Mouse (Mus musculus) megakaryocyte, embryonic 14.5 days (primary cell): ENCODE measurements around the gene Colq. TPM values are rescaled to one million over a fixed set of nuclear protein-coding genes. Genes with fewer than 3 reads are reported as not detected.

Experiments used
- H3K27me3 ChIP-seq: replicated peaks from 2 replicates; pipeline ENCODE3; 2012; ENCODE audit warnings: inconsistent platforms
- H3K36me3 ChIP-seq: replicated peaks from 2 replicates; pipeline ENCODE3; 2012; ENCODE audit warnings: low read length, inconsistent platforms, mixed read lengths
- H3K4me1 ChIP-seq: 2 replicates; pipeline ENCODE4 v1.6.1; 2012; ENCODE audit warnings: inconsistent platforms
- H3K4me3 ChIP-seq: replicated peaks from 2 replicates; pipeline ENCODE3; 2012; ENCODE audit warnings: moderate library complexity, mild to moderate bottlenecking, inconsistent platforms
- H3K9me3 ChIP-seq: 2 replicates; pipeline ENCODE4 v1.6.1; 2012; ENCODE audit warnings: inconsistent platforms
- FLI1 ChIP-seq: IDR thresholded peaks from 2 replicates; pipeline ENCODE4 v1.6.1; 2012; ENCODE audit warnings: low read length, inconsistent platforms, mixed read lengths
- GATA1 ChIP-seq: IDR thresholded peaks from 3 replicates; pipeline ENCODE4 v1.6.1; 2012; ENCODE audit warnings: mixed read lengths, low read length, inconsistent platforms, borderline replicate concordance
- polyA plus RNA-seq: library from polyadenylated mRNA; stranded (reverse); fragments of >175 nt; gene quantifications from 2 replicates; pipeline ENCODE4 v1.2.3, GENCODE M21; 2012; ENCODE audit warnings: low replicate concordance; ENCODE audit not compliant: insufficient read depth

The Colq gene
- polyA plus RNA-seq, 1 experiment, result not detected

DNA sequence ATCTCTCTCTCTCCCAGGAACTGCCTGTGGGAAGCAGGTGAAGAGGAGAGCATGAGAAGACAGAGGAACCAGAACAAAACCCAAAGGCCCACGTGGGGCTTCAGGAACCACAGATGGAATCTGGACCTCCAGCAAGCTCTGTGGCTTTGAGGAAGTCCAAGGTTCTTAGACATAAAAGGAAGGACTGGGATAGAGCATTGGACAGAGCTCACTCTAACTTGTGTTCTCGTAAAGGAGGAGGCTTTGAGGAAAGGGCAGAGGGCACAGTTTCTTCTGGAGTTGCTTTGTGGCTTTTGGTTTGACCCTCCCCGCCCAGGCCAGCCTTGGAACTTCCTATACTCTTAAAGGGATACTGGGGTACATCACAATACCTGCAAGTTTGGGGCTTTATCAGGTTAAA lies 58.5 kb downstream of the Colq start:
- TF ChIP-seq GATA1 (no peak), FLI1 (no peak)
- H3K36me3 ChIP-seq, result no peaks in the 10 kb centered on the region
- peaks cover 35% of the 10 kb centered on the region for H3K4me1 ChIP-seq
- peaks cover 20% of the 10 kb centered on the region for H3K27me3 ChIP-seq
- no peak overlapping the region for H3K4me3 ChIP-seq
- H3K9me3 ChIP-seq, result no peaks in the 10 kb centered on the region

DNA sequence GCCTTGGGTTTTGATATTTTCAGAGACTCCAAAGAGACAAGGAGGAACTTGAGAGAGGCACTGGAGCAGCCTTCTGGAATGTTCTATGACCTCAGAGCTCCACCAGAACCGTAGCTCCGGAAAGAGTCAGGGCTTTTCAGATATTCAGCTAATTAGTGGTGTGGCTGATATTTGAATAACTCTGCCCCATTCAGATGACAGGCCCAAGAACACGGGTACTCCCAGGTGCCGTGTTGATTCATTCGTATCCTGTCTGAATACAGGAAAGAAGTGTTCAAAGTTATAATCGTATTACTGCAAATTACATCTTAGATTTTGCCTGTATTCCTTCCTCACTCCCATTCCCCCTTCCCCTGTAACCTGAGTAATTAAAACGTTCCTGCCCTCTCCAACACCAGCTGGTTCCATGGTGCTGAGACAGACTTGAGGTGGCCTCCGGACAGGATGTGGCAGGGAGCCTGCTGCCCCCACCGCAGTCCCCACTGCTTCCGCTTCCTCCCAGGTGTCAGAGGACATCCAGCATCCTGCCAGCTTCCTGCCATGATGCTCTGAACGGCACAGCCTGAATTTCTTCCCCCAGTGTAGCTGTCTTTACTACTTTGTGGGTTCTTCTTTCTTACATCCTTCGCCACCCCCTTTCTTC lies 59.5 kb downstream of the Colq start:
- Histone ChIP-seq H3K9me3 (no peaks in the 10 kb centered on the region), H3K4me1 (peaks cover 35% of the 10 kb centered on the region), H3K4me3 (peak overlapping the region; percentile 77), H3K27me3 (peaks cover 23% of the 10 kb centered on the region), H3K36me3 (no peaks in the 10 kb centered on the region)
- no peak for TF ChIP-seq GATA1
- TF ChIP-seq FLI1, result peak; percentile 11; the same call in 1 of the 2 replicates

DNA sequence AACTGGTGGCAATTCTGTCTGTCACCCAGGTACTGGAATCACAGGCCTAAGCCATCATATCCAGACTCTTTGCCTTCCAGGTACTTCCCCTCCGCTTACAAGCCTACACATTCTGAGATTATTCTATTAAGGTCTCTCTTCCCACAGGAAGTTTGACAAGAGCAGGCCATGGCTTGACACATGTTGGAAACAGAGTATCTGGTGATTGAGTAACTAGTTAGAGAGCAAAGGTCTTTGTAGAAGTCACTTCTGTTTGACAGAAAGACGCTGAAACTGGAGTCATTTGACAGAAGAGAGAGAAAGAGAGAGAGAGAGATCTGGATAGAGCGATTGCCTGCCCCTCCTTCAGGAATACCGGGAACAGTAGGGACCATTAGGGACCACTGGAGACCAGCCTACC lies 60.3 kb downstream of the Colq start:
- Histone ChIP-seq H3K9me3 (no peaks in the 10 kb centered on the region), H3K27me3 (peaks cover 24% of the 10 kb centered on the region), H3K36me3 (no peaks in the 10 kb centered on the region), H3K4me1 (peaks cover 38% of the 10 kb centered on the region), H3K4me3 (no peak overlapping the region)
- no peak for TF ChIP-seq GATA1
- no peak for TF ChIP-seq FLI1

DNA sequence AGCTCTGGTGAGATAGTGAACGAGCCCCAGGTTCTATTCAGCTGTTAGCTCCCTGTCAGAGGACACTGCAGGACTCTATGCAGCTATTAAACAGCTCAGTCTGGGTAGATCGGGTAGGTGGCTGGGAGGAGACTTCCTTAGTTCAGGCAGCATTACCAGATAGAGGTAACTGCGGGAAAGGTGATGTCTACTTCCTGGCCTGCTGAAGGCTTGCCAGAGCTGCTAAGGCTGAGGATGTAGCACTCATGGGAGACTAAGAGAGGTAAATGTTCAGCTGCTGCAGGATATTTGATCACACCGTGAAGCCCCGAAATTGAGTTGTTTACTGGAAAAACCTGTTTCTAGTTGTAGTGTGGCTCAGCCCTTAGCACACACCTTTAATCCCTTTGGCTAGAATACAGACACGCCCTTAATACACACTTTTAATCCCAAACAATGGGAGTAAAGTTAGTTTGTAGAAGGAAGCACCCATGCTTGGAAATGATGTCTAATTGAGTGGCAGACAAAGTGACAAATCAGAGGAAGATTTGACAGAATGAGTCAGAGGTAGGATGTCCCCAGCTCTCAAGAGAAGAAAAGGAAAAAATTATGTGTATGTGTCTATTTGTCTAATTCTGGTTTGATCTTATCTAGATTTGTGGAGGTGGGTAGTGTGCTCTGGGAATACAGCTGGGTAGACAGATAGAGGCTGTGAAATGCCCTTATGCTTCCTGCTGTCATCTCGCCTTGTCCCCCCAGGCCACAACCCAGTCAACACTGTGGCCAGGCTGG lies 65.9 kb downstream of the Colq start:
- no peaks in the 10 kb centered on the region for H3K9me3 ChIP-seq
- TF ChIP-seq GATA1, result no peak
- TF ChIP-seq FLI1, result no peak
- H3K36me3 ChIP-seq, result no peaks in the 10 kb centered on the region
- H3K4me1 ChIP-seq, result peaks cover 37% of the 10 kb centered on the region
- peaks cover 31% of the 10 kb centered on the region for H3K27me3 ChIP-seq
- peak overlapping the region; percentile 38 for H3K4me3 ChIP-seq

DNA sequence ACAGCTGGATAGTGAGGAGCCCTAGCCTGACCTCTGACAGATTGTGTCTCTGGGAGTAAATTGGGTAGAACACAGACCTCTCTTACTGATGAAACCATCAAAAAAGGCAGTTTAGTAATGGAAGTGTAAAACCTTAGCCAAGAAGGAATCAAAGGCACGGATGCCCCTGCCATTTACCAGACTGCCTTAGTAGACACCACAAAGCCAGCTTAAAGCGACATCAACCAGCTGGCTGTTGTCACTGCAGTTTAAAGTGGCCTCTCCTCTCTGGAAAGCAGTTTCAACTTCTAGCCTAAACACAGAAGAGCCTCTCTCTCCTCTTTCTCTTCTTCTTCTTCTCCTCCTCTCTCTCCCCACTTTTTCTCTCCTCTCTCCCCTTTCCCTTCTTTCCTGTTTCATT lies 69.8 kb downstream of the Colq start:
- Histone ChIP-seq H3K36me3 (no peaks in the 10 kb centered on the region), H3K4me1 (peaks cover 48% of the 10 kb centered on the region), H3K27me3 (peaks cover 16% of the 10 kb centered on the region), H3K9me3 (no peaks in the 10 kb centered on the region), H3K4me3 (no peak overlapping the region)
- TF ChIP-seq GATA1, result no peak
- no peak for TF ChIP-seq FLI1

DNA sequence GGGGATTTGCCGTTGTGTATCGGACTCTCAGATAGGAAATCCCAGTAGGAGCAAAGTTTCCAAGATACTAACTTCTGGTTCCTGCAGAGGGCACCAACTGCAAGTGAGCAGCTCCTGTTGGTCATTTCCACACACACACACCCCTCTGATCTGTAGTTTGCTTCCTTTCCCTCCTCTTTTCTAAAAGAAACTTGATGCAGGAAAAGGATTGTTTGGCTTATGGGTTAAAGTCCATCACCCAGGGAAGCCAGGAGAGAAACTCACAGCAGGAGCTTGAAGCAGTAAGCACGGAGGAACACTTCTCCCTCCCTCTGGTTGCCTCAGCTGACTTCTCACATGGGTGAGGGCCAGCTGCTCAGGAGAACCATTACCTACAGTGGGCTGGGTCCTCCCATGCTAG lies 72.0 kb downstream of the Colq start:
- H3K4me1 ChIP-seq, result peaks cover 32% of the 10 kb centered on the region
- H3K9me3 ChIP-seq, result no peaks in the 10 kb centered on the region
- no peak for TF ChIP-seq FLI1
- no peak for TF ChIP-seq GATA1
- H3K36me3 ChIP-seq, result no peaks in the 10 kb centered on the region
- H3K27me3 ChIP-seq, result peaks cover 9% of the 10 kb centered on the region
- no peak overlapping the region for H3K4me3 ChIP-seq

DNA sequence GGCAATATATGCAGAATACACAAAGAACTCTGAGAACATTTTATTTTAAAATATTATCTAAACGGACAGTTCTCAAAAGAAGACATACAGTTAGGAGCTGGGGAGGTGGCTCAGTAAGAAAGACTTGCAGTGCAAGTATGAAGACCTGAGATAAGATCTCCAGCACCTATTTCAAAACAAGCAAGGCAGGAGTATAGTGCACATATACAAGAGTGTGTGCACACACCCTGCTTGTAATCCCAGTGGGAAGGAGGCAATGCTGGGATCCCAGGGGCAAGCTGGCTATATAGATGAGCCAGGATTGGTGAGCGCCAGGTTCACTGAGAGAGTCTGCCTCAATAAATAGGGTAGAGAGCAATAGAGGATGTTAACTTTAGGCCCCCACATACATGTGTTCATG lies 75.2 kb downstream of the Colq start:
- no peak overlapping the region for H3K4me3 ChIP-seq
- no peaks in the 10 kb centered on the region for H3K9me3 ChIP-seq
- H3K36me3 ChIP-seq, result peaks cover 2% of the 10 kb centered on the region
- peaks cover 3% of the 10 kb centered on the region for H3K27me3 ChIP-seq
- TF ChIP-seq FLI1 (no peak), GATA1 (no peak)
- H3K4me1 ChIP-seq, result peaks cover 13% of the 10 kb centered on the region

DNA sequence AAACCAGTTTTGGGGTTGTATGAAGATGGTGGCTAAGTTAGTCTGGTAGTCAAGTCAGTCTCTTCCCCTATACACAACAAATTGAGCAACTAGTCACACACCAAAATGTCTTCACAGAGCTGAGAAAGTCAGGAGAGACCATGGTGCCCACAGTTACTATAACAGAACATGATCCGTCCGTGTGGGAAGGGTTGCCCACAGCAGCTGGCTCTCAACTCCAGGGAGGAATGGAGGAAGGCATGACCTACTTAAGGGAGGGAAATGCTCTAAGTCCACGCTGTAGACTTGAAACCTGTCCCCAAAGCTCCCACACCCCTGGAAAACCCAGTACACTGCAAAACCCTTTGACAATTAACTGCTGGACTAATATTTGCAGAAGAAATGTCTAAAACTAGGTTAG lies 80.8 kb downstream of the Colq start:
- H3K36me3 ChIP-seq, result peaks cover 54% of the 10 kb centered on the region
- H3K27me3 ChIP-seq, result no peaks in the 10 kb centered on the region
- H3K4me3 ChIP-seq, result no peak overlapping the region
- no peaks in the 10 kb centered on the region for H3K4me1 ChIP-seq
- H3K9me3 ChIP-seq, result no peaks in the 10 kb centered on the region
- no peak for TF ChIP-seq GATA1
- TF ChIP-seq FLI1, result no peak

DNA sequence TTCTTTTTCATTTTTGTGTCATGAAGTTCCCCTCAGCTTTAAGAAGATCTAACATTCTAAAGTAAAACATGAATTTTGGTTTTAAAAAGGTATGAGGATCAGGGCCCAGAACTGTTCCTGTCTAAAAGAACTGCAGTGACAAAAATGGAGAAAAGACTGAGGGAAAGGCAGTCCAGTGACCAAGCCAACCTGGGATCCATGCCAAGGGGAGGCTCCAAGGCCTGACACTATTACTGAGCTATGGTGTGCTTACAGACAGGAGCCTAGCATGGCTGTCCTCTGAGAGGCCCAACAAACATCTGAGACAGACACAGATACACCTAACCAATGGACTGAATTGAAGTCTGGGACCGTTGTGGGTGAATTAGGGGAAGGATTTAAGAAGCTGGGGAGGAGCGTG lies 81.2 kb downstream of the Colq start:
- Histone ChIP-seq H3K4me3 (no peak overlapping the region), H3K27me3 (no peaks in the 10 kb centered on the region), H3K36me3 (peaks cover 58% of the 10 kb centered on the region), H3K9me3 (no peaks in the 10 kb centered on the region), H3K4me1 (peaks cover 2% of the 10 kb centered on the region; the same call in 1 of the 2 replicates)
- no peak for TF ChIP-seq GATA1

DNA sequence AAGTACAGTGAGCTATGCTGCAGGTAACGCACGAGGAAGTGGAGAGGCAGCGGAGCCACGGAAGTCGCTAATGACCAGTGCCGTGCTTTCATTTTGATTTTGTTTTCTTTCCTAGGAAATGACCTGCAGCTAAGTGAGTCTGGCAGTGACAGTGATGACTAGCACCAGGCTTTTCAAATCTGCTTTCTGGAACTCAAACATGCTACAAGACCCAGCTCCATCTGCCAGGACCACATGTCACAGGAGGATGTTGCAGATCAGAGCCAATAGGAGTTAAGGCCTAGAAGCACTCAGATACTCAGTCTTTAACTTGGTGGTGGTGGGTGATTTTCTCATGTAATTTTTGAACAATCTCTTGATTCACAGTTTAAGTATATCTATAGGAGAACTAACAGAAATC lies 84.7 kb downstream of the Colq start:
- H3K27me3 ChIP-seq, result no peaks in the 10 kb centered on the region
- H3K4me3 ChIP-seq, result no peak overlapping the region
- no peaks in the 10 kb centered on the region for H3K9me3 ChIP-seq
- H3K36me3 ChIP-seq, result peaks cover 93% of the 10 kb centered on the region
- peaks cover 7% of the 10 kb centered on the region; the same call in 1 of the 2 replicates for H3K4me1 ChIP-seq
- TF ChIP-seq FLI1 (no peak), GATA1 (no peak)
